Mouse (Mus musculus) bone marrow, adult 2 months (tissue): ENCODE results near the gene Cage1.

Experiments
- CTCF ChIP-seq: fragments of 200-500 bp; IDR thresholded peaks from 2 replicates; pipeline ENCODE4 v1.5.1; 2011; ENCODE audit warnings: low read length, control low read depth; ENCODE audit not compliant: control insufficient read depth, insufficient read depth
- POLR2A ChIP-seq: fragments of 200-500 bp; IDR thresholded peaks from 2 replicates; pipeline ENCODE4 v1.6.1; 2011; ENCODE audit warnings: low read depth, mild to moderate bottlenecking, control low read depth, low read length, borderline replicate concordance; ENCODE audit not compliant: control insufficient read depth

DNA sequence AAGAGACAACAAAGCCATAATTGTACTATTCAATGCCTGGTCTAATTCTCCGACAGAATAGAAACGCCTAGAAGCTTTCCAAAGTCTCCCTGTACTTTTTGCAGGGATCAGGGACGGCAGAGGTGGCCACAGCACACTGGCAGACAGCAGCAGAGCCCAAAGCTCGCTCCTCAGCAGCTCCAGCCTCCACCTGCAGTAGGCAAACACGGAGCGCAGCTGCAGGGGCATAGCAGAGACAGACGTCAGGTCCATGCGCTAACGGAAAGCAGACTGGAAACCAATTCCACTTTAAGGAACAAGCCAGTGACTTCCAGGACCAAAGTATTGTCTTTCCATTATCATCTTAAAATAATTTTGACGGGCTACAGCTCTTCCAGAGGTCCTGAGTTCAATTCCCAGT, 50.7 kb downstream of the Cage1 start:
- TF ChIP-seq POLR2A (no peak), CTCF (no peak)
